Mouse (Mus musculus) kidney, embryonic 16.5 days (tissue): ENCODE data around the gene Col11a2. TPM values are rescaled to one million over a fixed set of nuclear protein-coding genes. Genes with fewer than 3 reads are reported as not detected.

ENCODE experiments used
- ATAC-seq: fragments of 200-750 bp; cut with Nextera tagmentation; 2 replicates; pipeline ENCODE4 v1.8.0; 2017; ENCODE audit warnings: moderate TSS enrichment; ENCODE audit not compliant: low FRiP score, low TSS enrichment
- H3K27ac ChIP-seq: fragments of 300-500 bp; sonication (generic); 2 replicates; pipeline ENCODE4 v1.5.1; 2014; ENCODE audit warnings: low read length
- H3K27me3 ChIP-seq: fragments of 300-500 bp; sonication (generic); 2 replicates; pipeline ENCODE4 v1.6.1; 2014; ENCODE audit warnings: low read length, control low read depth, mixed read lengths; ENCODE audit not compliant: insufficient read depth
- H3K36me3 ChIP-seq: fragments of 300-500 bp; sonication (generic); 2 replicates; pipeline ENCODE4 v1.6.1; 2014; ENCODE audit warnings: low read length, control low read depth, mixed read lengths; ENCODE audit not compliant: insufficient read depth
- H3K4me1 ChIP-seq: fragments of 300-500 bp; sonication (generic); 2 replicates; pipeline ENCODE4 v1.6.1; 2014; ENCODE audit warnings: low read length, control low read depth, mixed read lengths; ENCODE audit not compliant: insufficient read depth
- H3K4me2 ChIP-seq: fragments of 300-500 bp; sonication (generic); replicated peaks from 2 replicates; pipeline ENCODE4 v1.6.1; 2014; ENCODE audit warnings: low read depth, low read length
- H3K4me3 ChIP-seq: fragments of 300-500 bp; sonication (generic); 2 replicates; pipeline ENCODE4 v1.5.1; 2014; ENCODE audit warnings: mild to moderate bottlenecking, low read length
- H3K9ac ChIP-seq: fragments of 300-500 bp; sonication (generic); replicated peaks from 2 replicates; pipeline ENCODE4 v1.6.1; 2014; ENCODE audit warnings: low read length
- H3K9me3 ChIP-seq: fragments of 300-500 bp; sonication (generic); 2 replicates; pipeline ENCODE4 v1.6.1; 2016; ENCODE audit warnings: low read length, control low read depth
- WGBS: fragments of 180-500 bp; shearing (Covaris S2); extraction: QIAGEN DNeasy Blood & Tissue Kit; methylation state at CpG from one replicate; pipeline ENCODE4 v1.1.7; 2014; 5-methylcytosine and 5-hydroxymethylcytosine counted together
- polyA plus RNA-seq: library from polyadenylated mRNA; unstranded; fragments of >200 nt; fragmentation: Nextera tagmentation; extraction: Ambion mirVana; gene quantifications from 2 replicates; pipeline ENCODE4 v1.2.1, GENCODE M21; 2015

The Col11a2 gene
- polyA plus RNA-seq, 1 experiment from 2014 or later, result 3.2 TPM

DNA sequence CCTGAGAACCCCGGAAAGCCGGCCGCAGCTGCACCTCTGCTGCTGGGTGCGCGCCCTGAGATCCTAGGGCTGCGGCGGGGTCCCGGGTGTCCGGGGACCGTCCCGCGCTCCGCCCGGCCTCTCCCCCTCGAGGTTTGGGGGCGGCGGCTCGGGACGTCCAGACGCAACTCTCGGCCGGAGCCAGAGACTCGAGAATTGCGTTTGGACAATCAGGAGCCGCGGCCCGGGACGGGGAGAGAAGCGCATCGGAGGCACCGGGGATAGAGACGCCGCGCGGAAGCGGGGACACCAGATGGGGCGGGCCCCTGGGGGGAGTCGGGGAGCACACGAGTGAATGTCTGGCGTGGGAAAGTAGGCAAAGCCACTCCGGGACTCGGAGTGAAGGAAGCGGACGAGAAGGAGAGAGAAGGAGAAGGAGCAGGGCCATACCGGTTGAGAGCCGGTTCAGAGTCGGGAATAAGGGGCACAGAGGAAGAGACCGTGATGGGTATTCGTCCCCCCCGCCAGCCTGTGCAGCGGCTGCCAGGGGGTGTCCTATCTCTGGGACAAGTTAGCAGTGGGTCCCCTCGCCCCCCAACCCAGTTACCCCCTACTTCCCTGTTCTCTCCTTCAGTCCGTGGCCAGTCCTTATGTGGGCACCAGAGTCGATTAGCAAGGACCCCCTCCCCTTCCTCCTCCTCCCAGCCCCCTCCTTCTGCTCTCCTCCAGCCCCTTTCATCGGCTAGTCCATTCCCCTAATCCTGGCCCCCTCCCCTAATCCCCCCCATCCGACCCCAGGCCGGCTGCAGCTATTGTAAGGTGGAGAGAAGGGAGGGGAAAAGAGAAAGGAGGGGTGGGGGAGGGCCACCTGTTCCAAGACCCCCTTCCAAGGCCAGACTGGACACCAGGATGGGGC, 14.1 kb upstream of the Col11a2 start:
- peaks cover 6% of the 10 kb centered on the region; the same call in 1 of the 2 replicates for H3K9me3 ChIP-seq
- peak; percentile 1; the same call in 1 of the 2 replicates for ATAC-seq
- H3K4me1 ChIP-seq, result peaks cover 51% of the 10 kb centered on the region
- WGBS, result under 1% methylated on average over 57 of the region's 57 CpGs
- H3K36me3 ChIP-seq, result peaks cover 45% of the 10 kb centered on the region
- H3K27me3 ChIP-seq, result no peaks in the 10 kb centered on the region
- H3K9ac ChIP-seq, result peak overlapping the region; percentile 80
- H3K27ac ChIP-seq, result peak overlapping the region; percentile 96
- peak overlapping the region; percentile 65 for H3K4me3 ChIP-seq
- peak overlapping the region; percentile 85 for H3K4me2 ChIP-seq

DNA sequence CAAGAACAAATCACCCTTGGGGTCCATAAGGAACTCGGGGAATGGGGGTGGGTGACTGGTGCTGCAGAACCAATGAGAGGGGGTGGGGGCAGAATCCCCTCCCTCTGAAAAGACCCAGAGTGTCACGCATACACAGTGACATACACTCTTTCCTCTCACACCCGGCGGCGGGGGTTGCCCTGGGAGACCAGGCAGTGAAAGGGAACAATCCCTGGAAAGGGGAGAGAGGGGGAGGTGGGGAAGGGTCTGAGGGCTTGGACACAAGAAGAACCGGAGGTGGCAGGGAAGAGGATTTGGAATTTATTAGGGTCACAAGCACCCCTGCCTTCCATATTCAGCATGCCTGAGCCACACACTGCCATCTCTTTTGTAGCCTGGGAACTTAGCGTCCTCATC, 13.5 kb upstream of the Col11a2 start:
- ATAC-seq, result no peak
- Histone ChIP-seq H3K36me3 (peaks cover 40% of the 10 kb centered on the region), H3K27ac (no peak overlapping the region), H3K4me1 (peaks cover 57% of the 10 kb centered on the region), H3K4me3 (peak overlapping the region; percentile 65), H3K9me3 (peaks cover 2% of the 10 kb centered on the region; the same call in 1 of the 2 replicates), H3K4me2 (peak overlapping the region; percentile 85), H3K27me3 (no peaks in the 10 kb centered on the region), H3K9ac (peak overlapping the region; percentile 80)
- 19% methylated on average over 7 of the region's 7 CpGs for WGBS

- peak overlapping the region; percentile 86; the same call in 1 of the 2 replicates for H3K4me2 ChIP-seq
- 0 out of 2 replicates have a peak overlapping the region, but pooled peaks have one; percentile 75 for H3K9ac ChIP-seq
- H3K9me3 ChIP-seq, result no peaks in the 10 kb centered on the region
- WGBS, result 34% methylated on average over 2 of the region's 2 CpGs
- ATAC-seq, result no peak
- H3K36me3 ChIP-seq, result peaks cover 35% of the 10 kb centered on the region
- H3K27me3 ChIP-seq, result no peaks in the 10 kb centered on the region
- H3K4me1 ChIP-seq, result peaks cover 57% of the 10 kb centered on the region
- no peak overlapping the region for H3K27ac ChIP-seq
- 0 out of 2 replicates have a peak overlapping the region, but pooled peaks have one; percentile 65 for H3K4me3 ChIP-seq
Observed at GRCm38 (mm10) chr17:34026221-34026620, 13.0 kb upstream of the Col11a2 start.

- Histone ChIP-seq H3K4me2 (peak overlapping the region; percentile 86), H3K9me3 (no peaks in the 10 kb centered on the region), H3K27ac (peak overlapping the region; percentile 54), H3K36me3 (peaks cover 28% of the 10 kb centered on the region), H3K27me3 (no peaks in the 10 kb centered on the region), H3K4me1 (peaks cover 57% of the 10 kb centered on the region), H3K9ac (peak overlapping the region; percentile 75), H3K4me3 (peak overlapping the region; percentile 56)
- ATAC-seq, result no peak
- 9% methylated on average over 36 of the region's 36 CpGs for WGBS
Observed at GRCm38 (mm10) chr17:34026917-34027655, 12.2 kb upstream of the Col11a2 start.

DNA sequence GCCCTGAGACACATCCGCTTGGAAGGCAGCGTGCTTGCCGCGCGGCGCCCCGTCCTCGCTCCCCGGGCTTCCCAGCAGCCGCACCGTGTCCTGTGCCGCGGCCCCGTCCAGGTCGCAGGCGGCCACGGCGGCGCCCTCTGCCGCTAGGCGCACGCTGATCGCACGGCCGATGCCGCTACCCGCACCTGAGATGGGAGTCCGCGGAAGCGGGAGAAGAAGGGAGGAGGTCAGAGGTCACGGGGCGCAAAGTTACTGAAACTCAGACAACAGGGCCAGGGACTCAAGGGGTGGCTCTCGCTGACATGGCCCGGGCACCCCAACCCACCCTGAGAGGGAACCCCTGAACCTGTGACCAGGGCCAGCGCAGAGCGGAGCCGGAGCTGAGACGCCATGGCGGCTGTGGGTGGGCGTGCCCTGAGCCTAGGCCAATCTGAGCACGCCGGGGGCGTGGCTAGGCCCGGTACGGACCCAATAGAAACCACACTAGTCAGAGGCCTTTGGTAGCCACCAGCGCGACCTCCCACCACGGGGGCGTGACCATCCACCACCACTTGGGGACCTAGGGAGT, 11.5 kb upstream of the Col11a2 start, which contains the start of gene H2-Ke6:
Gene H2-Ke6, minus strand, starts transcription at position 405 of the 568 bp plus-strand sequence.
- H3K4me1 ChIP-seq, result peaks cover 60% of the 10 kb centered on the region
- peak within 1 kb of the TSS; percentile 56 for H3K4me3 ChIP-seq
- peak within 1 kb of the TSS; percentile 75 for H3K9ac ChIP-seq
- H3K9me3 ChIP-seq, result no peaks in the 10 kb centered on the region
- peak within 1 kb of the TSS; percentile 54 for H3K27ac ChIP-seq
- peak; percentile 84 for ATAC-seq
- WGBS, result under 1% methylated on average over 49 of the region's 49 CpGs
- peak within 1 kb of the TSS; percentile 86 for H3K4me2 ChIP-seq
- H3K36me3 ChIP-seq, result peaks cover 23% of the 10 kb centered on the region
- H3K27me3 ChIP-seq, result no peaks in the 10 kb centered on the region

DNA sequence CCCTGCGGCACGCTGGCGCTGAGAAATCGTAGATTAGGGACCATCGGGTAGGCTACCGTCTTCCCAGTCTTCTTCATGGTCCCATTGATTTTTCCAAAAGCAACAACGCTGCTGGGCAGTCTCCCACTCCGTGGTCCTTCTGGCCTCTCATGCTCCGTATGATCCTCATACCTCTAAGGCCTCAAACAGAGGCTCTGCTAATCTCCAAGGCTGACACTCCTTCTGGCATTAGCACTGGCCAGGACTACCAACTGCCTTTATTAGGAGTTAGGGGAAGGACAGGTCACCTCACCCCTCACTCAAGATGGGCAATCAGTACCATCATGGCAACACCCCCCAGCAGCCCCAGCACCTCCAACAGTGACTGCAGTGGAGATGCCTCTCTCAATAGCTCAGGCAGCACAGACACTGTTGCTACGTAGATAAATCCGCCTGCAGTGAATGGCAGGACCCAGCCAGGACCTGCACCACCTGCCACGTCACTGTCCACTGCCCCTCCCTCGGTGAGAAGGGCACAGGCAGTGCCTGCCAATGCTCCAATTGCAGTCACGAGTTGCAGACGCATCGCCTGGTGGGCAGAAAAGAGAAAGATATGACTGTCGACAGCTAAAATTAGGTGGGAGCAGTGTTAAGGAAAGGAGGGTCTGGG, 10.6 kb upstream of the Col11a2 start:
- Histone ChIP-seq H3K27me3 (no peaks in the 10 kb centered on the region), H3K4me1 (peaks cover 69% of the 10 kb centered on the region), H3K4me3 (0 out of 2 replicates have a peak overlapping the region, but pooled peaks have one; percentile 56), H3K9ac (no peak overlapping the region), H3K4me2 (peak overlapping the region; percentile 86), H3K9me3 (no peaks in the 10 kb centered on the region), H3K27ac (peak overlapping the region; percentile 54), H3K36me3 (peaks cover 17% of the 10 kb centered on the region)
- no peak for ATAC-seq
- 80% methylated on average over 17 of the region's 17 CpGs for WGBS

DNA sequence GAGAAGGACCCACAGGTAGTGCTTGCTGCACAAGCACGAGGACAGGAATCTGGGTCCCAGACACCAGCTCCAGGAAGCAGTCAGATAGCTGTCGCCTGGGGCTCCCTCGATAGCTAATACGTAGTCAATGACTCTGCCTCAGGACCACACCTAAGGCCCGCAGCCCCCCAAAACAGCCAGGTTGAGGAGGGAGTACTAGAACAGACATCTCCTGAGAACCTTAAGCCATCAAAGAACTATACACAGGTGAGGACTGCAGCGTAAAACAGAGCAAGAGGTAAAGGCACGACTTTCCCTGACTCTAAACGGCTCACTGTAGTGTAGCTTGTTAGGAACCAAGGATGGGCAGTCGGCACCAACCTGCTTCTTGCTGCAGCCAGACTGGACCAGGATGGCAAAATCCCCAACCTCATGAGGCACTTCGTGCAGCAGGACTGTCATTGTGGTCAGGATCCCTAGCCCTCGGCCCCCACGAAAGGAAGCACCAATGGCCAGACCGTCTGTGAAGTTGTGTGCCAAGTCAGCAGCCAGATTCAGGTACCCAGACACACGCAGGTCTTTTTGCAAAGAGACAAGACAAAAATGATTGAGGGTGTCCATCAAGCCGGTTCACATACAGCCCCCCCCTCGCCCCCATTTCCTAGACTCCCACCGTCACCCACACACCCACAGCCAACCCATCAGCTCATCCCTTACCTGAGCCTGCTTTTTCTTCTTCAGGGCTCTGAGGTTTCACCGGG, 9.9 kb upstream of the Col11a2 start:
- no peaks in the 10 kb centered on the region for H3K27me3 ChIP-seq
- peak overlapping the region; percentile 92 for H3K9ac ChIP-seq
- H3K9me3 ChIP-seq, result no peaks in the 10 kb centered on the region
- peaks cover 23% of the 10 kb centered on the region for H3K36me3 ChIP-seq
- 89% methylated on average over 18 of the region's 18 CpGs for WGBS
- peak overlapping the region; percentile 97 for H3K4me2 ChIP-seq
- peak overlapping the region; percentile 88 for H3K4me3 ChIP-seq
- no peak for ATAC-seq
- H3K4me1 ChIP-seq, result peaks cover 65% of the 10 kb centered on the region
- peak overlapping the region; percentile 92; the same call in 1 of the 2 replicates for H3K27ac ChIP-seq

DNA sequence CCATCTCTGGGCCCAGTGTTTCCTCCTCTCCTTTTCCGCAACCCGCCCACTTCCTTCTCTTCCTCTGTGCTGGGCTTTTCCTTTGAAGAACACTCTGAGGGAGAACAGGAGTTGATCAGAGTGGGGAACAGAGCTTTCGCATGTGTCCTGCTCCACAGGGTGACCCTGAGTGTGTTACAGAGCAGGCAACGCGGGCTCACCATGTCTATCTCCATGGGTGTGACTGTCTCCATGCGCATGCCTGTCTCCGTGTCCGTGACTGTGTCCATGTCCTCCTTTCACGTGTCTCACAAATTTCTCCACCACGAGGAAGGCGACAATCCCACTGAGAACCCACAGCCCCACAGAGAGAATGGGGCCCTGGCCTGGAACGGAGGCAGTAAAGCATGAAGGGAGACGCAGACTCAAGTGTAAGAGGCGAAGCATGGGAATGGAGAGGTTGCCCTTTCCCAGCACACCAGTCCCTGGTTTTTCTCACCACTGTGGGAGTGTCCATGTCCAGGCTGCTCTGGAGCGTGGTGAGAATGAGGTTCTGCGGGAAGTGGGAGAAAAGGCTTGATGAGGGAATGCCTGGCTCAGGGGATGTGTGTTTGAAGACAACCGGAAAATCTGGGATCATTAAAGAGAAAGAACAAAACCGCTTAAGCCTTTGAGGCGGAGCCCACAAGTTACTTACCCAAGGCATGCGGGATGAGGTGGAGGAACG, 9.2 kb upstream of the Col11a2 start:
- no peaks in the 10 kb centered on the region for H3K9me3 ChIP-seq
- peak overlapping the region; percentile 88 for H3K4me3 ChIP-seq
- peaks cover 65% of the 10 kb centered on the region for H3K4me1 ChIP-seq
- ATAC-seq, result no peak
- peak overlapping the region; percentile 92; the same call in 1 of the 2 replicates for H3K27ac ChIP-seq
- peak overlapping the region; percentile 92 for H3K9ac ChIP-seq
- WGBS, result 58% methylated on average over 21 of the region's 21 CpGs
- H3K36me3 ChIP-seq, result peaks cover 28% of the 10 kb centered on the region
- H3K27me3 ChIP-seq, result no peaks in the 10 kb centered on the region
- H3K4me2 ChIP-seq, result peak overlapping the region; percentile 97
